Mouse (Mus musculus) thymus, postnatal 25 days (tissue): ENCODE data around the gene Agap1.

Experiments
- DNase-seq: peaks from one replicate; pipeline ENCODE4 v3.0.0; 2022

Agap1 gene

DNA sequence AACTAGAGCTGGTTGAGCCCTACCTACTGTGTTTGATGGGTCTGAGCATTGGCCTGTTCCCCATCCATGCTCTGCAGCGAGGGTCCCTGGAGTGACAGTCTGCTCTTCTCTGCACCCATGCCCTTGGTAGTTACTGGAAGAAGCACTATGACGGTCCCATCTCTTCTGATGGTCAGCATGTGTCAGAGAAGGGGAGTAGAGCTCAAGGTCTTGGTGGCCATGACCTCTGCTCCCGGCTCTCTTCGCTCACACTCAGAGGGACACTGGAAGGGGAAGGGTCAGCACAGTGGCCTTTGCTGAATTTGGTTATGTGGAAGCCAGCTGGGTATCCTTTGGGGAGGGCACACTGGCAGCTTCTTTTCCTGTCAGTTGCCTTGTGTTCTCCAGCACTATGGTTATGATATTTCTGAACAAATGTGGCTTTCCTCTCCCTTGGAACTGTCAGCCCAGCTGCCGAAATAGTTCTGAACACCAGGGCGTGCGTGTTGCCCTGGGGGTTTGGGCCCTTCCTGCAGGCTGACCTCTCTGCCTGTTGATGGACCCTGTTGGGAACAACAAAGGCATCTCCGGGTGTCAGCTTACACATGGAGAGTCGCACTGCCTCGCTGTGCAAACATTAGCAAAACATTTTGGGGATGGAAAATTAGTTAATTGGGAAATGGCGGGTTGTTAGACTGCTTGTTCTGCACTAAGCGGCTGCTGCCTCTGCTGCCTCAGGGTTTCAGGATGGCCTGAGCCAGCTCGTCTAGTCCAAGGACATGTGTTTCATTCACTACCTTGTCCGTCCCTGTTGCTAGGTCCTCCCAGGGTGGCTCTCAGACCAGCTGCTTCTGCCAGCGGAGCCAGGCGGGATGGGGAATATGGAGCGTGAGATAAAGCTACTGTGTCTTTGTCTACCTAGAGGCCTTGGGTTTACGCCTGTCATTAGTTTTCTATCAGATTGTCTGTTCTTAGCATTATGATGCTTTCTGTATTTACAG lies 93.2 kb downstream of the Agap1 start:
- no peak for DNase-seq

DNA sequence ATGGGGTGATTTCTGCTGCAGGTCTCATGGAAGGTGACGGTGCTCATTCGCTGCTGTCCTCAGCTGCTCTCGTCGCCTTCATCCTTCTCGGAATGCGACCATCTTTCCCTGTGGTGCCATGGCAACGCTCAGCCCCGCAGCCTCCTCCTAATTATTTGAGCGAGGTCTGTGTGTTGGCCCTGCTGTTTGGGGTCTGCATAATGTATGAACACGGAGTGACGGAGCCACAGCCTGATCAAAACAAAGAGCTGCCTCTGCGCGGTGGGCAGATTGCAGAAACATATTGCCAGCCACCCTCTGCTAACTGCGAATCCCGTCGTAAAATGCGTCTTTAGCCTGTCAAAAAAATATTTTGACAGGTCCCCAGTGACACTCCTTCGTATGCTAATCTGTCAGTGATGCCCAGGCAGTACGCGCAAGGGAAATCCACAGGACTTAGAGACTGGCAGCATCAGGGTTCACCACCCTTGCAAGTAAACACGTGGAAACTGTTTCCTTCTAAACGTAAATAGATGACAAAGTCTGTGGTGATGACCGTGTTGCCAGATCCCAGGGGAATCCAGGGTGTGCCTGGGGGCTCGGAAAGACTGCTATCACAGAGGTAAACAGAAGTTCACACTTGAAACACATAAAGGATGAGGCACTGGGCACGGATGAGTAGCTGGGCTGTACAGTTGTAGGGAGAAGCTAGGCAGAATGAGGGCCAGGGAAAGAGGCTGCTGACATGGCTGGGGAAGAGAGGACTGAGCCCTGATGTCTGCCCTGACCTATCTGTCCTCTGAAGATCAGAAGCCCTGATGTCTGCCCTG lies 95.7 kb downstream of the Agap1 start:
- DNase-seq, result no peak

DNA sequence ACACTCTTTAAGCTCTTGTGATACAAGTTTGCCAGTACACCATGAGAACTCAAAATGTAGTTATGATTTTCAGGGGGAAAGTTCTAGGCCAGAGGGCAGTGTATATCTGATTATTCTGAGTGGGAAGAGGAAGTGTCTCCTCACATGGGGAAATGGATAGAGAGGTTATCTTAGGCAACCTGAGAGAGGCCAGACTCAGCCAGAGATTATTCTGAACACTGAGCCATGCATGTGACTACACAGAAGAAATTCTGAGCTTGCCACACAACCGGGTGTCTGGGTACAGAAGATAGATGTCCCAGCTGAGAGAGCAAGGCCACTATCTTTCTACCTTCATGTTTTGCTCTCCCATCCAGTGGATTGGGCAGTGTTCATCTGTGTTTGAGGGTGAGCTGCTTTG lies 97.9 kb downstream of the Agap1 start:
- DNase-seq, result no peak

DNA sequence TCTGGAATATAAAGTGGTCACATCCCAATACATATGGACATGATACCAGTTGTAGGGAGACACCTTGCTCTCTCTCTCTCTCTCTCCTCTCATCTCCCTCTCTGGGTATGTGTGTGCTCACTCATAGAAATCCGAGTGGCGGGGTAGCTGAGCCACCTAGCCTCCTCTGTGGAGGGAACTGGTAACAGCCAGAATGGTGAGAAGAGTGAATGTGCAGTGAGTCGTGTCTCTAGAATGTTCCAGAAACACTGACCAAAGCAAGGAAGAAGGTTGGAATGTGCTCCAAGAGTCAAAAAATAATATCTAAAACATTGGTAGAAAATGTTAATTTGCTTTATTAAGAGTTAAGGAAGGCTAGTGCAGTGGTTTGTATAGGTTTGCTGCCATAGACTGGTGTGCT lies 99.2 kb downstream of the Agap1 start:
- DNase-seq, result no peak

DNA sequence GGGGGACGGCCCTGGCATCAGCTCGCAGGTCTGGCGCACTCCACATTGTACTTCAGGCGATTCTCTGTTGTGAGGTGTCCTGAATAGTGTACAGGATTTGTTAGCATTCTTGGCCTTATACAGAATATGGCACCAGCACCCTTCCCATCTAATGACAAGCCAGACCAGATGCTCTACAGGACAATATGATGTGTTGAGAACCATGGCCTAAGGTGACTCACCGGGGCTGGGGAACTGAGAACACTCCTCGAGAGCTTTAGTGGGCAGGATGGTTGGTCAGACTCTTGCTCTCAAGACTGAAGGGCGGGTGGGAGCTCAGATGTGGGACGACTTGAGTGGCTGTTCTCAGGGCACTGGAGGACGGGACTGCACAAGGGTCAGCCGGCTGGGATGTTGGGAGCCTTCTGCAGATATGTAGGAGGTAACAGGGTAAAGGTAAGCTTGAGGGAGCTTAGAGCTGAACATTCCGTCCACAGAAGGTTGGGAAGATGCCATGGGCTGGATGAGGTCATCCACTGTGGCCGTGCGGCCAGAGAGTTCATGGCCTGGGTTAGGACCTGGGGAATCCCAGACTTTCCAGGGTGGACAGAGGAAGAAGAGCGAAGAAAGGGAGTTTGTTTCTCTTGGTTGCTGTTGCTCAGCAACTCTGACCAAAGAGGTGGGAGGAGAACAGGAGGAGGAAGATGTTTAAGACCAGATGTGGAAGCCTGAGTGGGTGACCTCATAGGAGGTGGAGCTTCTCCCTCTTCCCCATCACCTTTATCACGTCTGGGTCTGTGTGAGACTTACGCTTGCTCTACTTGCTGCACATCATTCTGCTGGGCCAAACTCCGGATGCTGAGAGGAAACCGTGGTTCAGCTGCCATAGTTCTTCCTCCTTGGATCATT lies 100.6 kb downstream of the Agap1 start:
- DNase-seq, result no peak

DNA sequence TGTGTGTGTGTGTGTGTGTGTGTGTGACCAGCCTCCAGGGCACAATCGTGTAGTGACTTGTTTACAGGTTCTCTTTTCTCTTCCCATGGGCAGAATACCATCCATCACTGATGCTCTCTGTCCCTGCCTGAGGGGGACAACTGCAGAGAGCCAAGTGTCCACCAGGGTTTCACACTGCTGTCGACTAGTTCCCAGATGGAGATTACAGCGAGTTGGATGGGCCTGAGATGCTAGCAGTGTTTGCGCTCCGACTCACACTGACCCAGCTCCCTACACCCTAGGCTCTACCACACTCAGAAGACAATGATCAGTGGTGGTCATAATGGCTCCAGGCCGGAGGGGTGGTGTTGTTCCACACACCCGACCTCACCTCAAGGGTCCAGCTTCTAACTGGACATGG lies 101.4 kb downstream of the Agap1 start:
- no peak for DNase-seq

DNA sequence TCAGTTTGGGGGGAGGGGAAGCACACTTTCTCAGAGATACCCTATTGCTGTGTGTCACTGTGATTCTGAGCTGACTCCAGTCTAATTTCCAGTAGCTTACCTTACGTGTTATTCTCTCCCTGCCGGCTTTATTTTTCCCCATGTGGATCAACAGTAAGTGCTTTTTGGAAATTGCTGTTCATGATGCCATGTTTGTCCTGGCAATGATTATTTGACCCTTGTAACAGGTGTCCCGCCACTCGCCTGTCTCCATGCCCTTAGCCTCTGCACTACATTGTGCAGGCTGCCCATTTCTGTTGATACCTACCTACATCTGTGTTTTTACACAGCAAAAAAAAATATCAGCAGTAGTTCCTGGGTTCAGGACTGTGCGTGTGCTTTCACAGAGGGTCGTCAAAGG lies 102.8 kb downstream of the Agap1 start:
- DNase-seq, result no peak

DNA sequence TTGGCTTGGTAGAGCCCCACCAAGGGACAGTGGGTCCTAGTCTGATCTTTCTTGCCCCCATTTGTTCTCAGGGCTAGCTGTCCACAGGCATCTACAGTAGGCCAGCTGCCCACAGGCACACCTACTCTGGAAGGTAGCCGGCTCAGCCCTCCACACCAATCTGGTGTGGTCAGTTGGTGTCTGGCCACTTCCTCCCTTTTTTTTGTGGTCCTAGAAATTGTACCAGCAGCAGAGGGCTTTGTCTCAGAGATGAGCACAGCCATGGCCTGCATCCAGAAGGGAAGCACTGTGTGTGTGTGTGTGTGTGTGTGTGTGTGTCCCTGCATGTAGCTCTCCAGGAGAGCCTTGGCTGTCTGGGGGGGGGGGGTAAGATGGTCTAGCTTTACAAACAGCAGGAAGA lies 103.5 kb downstream of the Agap1 start:
- no peak for DNase-seq

DNA sequence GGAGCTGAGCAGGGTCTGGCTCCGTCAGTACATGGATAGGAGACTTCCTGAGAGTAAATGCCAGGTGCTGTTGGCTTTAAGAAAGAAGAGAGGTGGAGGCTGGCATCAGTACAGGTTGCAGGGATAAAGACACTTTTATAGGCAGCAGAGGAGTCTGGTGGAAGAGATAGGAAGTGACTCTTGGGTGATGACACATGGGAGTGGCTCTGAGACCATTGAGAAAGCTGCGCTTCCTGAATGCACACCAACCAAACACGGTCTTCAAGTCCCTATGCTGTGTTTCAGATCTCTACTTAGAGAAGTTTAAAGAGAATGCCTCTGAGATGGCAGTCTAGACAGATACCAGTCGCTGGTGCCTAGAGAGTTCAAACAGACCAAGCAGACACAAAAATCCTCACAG lies 108.8 kb downstream of the Agap1 start:
- no peak for DNase-seq

DNA sequence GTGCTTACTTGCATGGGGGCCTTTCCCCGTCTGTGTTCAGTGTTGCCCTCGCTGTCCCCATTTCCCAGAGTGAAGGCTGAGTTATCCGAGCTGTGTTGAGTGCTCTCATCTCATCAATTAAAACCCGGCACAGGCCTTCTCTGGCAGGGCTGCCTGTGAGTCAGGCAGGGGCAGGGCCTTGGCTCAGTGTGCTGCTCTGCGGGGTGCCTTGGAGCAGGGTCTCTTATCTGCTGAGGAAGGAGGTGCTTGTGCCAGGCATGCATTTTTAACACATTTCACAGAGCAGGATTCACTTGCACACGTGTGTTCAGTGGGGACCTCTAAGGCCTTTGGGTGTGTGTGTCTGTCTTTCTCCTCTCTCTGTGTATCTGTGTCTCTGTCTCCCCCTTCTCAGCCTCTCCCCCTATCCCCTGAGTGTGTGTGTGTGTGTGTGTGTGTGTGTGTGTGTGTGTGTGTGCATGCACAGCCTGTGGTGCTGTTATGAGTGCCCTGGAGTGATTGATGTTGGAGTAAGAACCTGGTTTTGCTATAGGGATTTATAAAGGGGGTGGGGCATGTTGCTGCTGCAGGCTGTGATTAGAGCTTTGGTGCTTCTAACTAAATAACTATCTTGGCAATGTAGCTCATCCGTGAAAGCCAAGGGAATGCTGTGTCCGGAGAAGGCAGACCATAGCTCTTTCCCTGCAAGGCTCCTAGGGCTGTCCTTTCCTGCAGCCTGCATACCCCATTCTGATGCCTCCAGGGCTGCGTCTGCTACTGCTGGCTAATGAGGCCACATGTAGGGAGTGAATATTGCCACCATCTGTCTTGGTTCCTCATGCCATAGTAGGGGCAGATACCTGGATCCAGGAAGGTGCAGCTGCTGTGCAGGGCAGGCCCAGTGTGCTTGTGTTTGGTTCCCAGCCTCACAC lies 112.2 kb downstream of the Agap1 start:
- DNase-seq, result no peak

DNA sequence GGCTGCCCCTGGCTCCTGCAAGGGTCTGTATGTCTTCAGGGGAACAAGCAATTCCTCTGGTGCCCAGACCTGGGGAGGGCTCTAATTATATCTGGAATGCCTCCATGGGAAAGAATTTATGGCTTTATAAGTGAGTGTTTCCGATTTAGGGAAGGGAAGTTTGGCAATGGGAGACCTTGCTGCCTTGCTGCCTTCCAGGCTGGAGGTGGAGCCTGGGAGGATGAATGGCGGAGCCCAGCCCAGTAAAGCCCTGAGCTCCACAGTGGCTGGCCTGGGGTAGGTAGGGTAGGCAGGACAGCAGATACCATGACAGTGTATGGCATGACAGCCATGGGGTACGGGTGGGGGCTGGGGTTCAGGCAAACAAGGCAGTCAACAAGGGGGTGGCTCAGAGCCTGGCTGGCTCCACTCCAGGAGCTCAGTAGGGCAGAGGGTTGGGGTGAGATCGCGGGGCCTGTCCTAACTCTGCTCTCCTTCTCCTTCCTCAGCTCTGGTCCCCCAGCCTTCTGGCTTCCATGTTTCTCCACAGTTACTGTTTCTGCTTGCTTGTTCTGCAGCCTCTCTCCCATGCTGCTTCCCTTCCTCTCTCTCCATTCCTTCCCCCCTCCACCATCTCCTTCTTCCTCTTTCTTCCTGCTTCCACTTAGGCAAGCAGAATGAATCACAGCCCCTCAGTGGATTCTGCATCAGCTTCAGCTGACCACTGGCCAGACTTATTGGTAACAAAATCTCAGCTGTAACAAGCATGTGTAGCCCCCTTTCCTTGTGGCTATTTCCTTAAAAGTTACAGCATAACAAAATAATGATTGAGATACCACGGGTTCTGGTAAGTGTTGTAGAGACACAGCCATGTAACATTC lies 114.2 kb downstream of the Agap1 start:
- DNase-seq, result no peak

DNA sequence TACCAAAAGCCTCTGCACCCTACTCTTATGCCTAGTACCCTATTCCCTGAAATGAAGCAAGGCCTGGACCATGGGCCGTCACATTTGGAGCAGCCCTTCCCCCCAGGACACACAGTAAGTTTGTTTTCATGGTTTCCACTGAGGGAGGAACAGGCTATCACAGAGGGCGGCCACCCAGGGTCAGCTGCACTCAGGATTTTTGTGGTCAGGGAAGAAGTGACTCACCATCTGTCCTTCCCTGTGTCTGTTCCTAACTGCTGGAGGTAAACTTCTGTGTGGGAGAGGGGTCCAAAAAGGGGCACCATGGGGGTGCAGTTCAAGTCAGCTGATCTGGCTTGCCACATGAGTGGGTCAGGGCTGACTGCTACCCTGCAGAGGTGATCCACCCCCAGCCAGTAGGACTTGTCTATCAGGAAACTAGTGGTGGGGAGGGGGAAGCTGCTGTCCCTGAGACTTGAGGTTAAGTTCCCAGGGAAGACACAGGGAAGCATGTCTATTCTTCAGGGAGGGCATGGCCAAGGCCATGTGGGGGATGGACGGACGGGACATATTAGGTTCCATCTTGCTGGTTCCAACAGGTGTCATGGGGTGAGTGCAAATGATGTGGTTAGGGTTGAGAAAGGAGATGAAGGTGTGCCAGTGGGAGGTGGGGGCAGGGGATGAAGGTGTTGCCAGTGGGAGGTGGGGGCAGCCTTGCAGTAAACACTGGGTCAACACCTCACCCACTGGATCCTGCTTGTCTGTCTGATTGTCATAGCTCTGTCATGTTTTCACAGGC lies 116.1 kb downstream of the Agap1 start:
- no peak for DNase-seq

DNA sequence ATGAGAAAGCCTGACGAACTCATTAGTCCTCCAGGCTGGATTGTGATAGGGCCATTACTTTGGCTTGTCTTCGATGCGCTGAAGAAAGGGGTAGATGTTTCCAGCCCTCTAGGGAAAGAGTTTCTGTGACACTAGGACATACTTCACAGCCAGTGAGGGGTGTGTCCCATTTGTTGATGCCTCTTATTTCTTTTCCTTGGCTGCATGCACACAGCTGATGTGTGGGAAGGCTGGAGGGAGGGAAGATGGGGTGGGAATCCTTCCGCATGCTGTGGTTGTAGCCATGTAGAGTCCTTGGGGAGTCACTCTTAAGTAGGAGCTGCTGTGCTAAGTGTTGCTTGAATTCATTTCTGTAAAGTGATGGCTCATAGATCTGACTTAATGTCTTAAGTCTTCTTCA lies 118.9 kb downstream of the Agap1 start:
- DNase-seq, result no peak

DNA sequence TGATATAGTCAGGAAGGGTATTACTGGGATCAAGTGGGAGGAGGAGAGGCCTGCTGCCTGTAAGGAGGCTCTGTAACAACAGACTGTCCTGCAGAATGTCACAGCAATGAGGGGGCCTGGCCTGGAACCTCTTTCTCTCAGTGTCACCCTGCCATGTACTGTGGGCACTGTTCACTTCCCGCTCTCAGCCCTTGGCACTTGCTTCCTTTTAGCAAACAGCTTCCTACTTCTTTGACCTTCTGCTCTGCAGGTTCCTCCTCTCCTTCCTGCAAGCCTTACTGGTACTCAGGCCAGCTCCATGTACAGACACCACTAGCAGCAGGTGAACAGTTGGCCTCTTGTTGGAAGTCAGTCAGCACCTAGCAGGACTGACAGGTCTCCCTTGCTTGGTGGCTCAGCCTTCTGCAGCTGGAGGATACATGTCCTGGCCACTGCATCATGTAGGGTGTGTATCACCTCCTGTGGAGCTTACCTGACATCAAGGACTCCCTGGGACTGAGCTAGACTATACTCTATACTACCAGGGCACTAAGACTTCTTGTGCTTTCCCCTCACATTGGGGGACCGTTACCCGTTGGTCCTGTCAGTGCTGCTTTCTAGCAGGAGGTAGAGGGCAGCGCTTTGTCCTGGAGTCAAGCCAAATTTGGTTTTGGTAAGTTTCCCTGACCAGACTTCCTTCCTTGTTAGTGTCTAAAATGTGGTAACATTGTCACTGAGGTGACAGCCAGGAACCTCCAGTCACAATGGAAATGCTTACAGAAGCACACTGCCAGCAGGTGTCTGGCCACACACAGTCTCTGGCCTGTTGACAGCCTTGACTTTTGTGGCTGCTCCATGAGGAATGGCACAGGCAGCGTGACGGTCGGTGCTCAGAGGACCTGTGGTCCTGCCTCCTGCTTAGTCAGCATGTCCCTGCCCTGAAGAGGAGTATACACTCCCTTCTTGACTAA lies 120.6 kb downstream of the Agap1 start:
- no peak for DNase-seq

DNA sequence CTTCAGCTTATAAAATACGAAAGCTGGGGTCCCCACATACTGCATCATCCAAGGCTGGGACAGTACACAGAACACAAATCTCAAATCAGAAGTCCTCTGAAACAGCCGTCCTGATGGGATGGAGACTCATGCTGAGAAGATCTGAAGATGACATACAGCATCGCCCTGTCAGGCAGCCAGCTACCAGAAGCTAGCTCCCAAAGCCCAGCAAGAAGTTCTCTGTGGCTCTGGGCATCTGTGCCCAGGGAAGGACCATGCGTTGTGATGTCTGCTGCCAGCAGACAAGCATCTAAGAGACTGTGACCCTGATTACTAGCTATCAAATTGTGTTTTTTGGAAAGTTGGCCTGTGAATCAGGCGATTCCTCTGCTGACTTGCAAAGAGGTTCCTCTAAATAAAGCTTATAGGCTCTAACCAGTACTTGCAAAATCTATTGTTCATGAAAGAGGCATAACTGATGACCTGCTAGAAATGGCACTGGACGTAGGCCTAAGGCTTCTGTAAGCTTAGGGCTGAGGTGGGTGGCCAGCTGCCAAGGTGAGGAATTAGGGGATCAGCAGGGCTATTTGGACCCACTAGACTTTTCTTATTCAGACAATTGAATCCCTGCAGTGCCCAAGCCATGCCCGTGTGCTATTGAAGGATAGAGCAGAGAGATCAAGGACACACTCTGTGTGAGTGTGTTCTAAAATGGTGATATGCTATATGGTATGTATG lies 121.7 kb downstream of the Agap1 start:
- no peak for DNase-seq

DNA sequence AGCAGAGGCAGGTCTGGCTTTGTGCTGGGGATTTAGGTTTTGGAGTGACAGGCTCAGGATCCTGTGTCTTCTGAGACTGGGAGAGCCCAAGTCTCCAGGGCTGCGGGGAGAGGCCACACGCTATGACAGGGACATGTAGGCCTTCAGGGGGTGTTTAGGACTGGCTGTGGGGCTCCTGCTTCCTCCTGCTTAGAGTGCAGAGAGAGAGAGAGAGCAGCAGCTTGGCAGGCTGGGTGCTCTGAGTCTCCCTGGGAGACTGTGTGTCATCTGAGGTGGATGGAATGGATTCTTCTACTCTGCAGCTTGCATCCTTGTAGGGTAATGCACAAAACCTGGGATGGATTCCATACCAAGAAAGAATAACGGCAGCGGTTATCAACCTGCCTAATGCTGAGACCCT lies 122.4 kb downstream of the Agap1 start:
- DNase-seq, result peak; percentile 5

DNA sequence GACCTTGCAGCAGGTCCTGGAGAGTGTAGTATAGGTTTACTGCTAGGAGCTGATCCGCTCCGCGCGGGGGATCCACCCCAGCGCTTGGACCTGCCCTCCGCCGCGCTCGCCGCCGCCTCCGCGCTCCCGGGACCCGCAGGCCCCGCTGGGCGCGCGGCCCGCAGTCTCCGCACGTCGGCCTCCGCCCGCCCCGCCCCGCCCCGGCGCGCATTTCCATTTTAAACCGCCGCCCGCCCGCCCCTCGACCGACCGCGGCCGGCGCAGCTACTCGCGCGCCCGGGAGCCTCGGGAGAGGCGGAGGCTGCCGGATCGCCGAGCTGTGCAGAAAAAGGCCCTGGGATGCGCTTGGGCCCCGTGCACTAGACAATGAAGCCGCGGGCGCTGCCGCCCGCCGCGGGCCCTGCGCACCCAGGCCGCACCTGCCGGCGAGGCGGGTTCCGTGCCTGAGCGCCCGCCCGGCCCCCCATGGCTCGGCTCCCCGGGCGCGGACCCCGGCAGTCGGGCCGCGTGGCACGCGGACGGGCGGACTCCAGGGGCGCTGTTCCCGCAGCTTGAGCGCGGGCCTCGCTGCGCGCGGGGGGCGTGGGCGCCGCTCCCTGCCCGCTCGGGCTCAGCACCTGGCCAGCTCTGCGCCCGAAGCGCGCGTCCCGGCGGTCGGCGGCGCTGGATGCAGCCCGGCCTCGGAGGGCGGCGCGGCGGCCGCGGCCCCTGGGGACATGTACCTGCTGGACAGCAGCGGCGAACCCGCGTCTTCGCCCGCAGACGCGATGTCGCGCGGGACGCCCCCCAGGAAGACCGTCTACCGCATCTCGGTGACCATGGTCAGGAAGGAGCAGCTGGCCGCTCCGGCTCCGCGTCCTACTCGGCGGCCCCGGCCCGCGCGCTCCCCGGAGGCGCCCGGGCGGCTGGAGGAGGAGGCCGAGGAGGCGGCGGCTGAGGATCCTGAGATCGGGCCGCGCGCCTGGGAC lies 125.7 kb downstream of the Agap1 start:
- peak; percentile 47 for DNase-seq
